Mouse (Mus musculus): ENCODE data around the gene Wfikkn2. TPM values are rescaled to one million over a fixed set of nuclear protein-coding genes. Genes with fewer than 3 reads are reported as not detected.

Wfikkn2 gene
- polyA plus RNA-seq, 1 experiment from 2014 or later, result 0.31 TPM

- Histone ChIP-seq H3K4me1 (peaks cover 48% of the 10 kb centered on the region), H3K4me2 (peak overlapping the region; percentile 21)
- 32% methylated on average over 4 of the region's 4 CpGs for WGBS (ENCODE audit: insufficient replicate concordance)
Measured at GRCm38 (mm10) chr11:94200422-94200821, 45.4 kb downstream of the Wfikkn2 start.

GRCm38 (mm10) chr11:94199771-94200170 lies 46.0 kb downstream of the Wfikkn2 start:
- Histone ChIP-seq H3K4me2 (peak overlapping the region; percentile 3; the same call in 1 of the 2 replicates), H3K9ac (no peak overlapping the region), H3K27me3 (replicated peaks) (no peaks in the 10 kb centered on the region), H3K36me3 (no peaks in the 10 kb centered on the region), H3K4me3 (no peak overlapping the region), H3K9me3 (replicated peaks) (no peaks in the 10 kb centered on the region), H3K27ac (no peak overlapping the region), H3K4me1 (peaks cover 48% of the 10 kb centered on the region)
- ATAC-seq, result peak; percentile 60; the same call in 1 of the 2 replicates
- 22% methylated on average over 2 of the region's 2 CpGs for WGBS (ENCODE audit: insufficient replicate concordance)

More at GRCm38 (mm10) chr11:94200422-94200821, 45.4 kb downstream of the Wfikkn2 start:
- no peaks in the 10 kb centered on the region for H3K27me3 ChIP-seq (replicated peaks)
- H3K9ac ChIP-seq, result no peak overlapping the region
- peak; percentile 53; the same call in 1 of the 2 replicates for ATAC-seq
- H3K4me3 ChIP-seq, result no peak overlapping the region
- H3K9me3 ChIP-seq (replicated peaks), result no peaks in the 10 kb centered on the region
- H3K36me3 ChIP-seq, result no peaks in the 10 kb centered on the region
- H3K27ac ChIP-seq, result 0 out of 2 replicates have a peak overlapping the region, but pooled peaks have one; percentile 7

- H3K9ac ChIP-seq, result no peak overlapping the region
Measured at GRCm38 (mm10) chr11:94198405-94199146, 47.2 kb downstream of the Wfikkn2 start.

GRCm38 (mm10) chr11:94196311-94196710 lies 49.5 kb downstream of the Wfikkn2 start:
- Histone ChIP-seq H3K27me3 (replicated peaks) (no peaks in the 10 kb centered on the region; the same call in none of the 2 replicates), H3K9me3 (replicated peaks) (no peaks in the 10 kb centered on the region), H3K4me3 (no peak overlapping the region), H3K4me1 (peaks cover 34% of the 10 kb centered on the region), H3K9ac (no peak overlapping the region), H3K4me2 (no peak overlapping the region), H3K36me3 (no peaks in the 10 kb centered on the region), H3K27ac (no peak overlapping the region)
- WGBS (ENCODE audit: insufficient replicate concordance), result 69% methylated on average over 3 of the region's 3 CpGs
- no peak for ATAC-seq

More at GRCm38 (mm10) chr11:94198405-94199146, 47.2 kb downstream of the Wfikkn2 start:
- 65% methylated on average over 7 of the region's 7 CpGs for WGBS (ENCODE audit: insufficient replicate concordance)
- no peak for ATAC-seq
- Histone ChIP-seq H3K9me3 (replicated peaks) (no peaks in the 10 kb centered on the region), H3K27ac (no peak overlapping the region), H3K27me3 (replicated peaks) (no peaks in the 10 kb centered on the region; the same call in 1 of the 2 replicates), H3K4me3 (no peak overlapping the region), H3K36me3 (no peaks in the 10 kb centered on the region), H3K4me1 (peaks cover 48% of the 10 kb centered on the region), H3K4me2 (no peak overlapping the region)

GRCm38 (mm10) chr11:94193109-94193508 lies 52.7 kb downstream of the Wfikkn2 start:
- H3K4me2 ChIP-seq, result no peak overlapping the region
- WGBS (ENCODE audit: insufficient replicate concordance), result 51% methylated on average over 2 of the region's 2 CpGs
- no peak for ATAC-seq

GRCm38 (mm10) chr11:94190665-94191064 lies 55.1 kb downstream of the Wfikkn2 start:
- Histone ChIP-seq H3K9ac (no peak overlapping the region), H3K27ac (no peak overlapping the region), H3K9me3 (replicated peaks) (no peaks in the 10 kb centered on the region), H3K4me3 (no peak overlapping the region), H3K27me3 (replicated peaks) (no peaks in the 10 kb centered on the region; the same call in none of the 2 replicates), H3K36me3 (no peaks in the 10 kb centered on the region), H3K4me2 (no peak overlapping the region), H3K4me1 (peaks cover 19% of the 10 kb centered on the region)
- 75% methylated on average over 5 of the region's 5 CpGs for WGBS (ENCODE audit: insufficient replicate concordance)
- no peak for ATAC-seq

More at GRCm38 (mm10) chr11:94193109-94193508, 52.7 kb downstream of the Wfikkn2 start:
- Histone ChIP-seq H3K4me3 (no peak overlapping the region), H3K36me3 (no peaks in the 10 kb centered on the region), H3K9me3 (replicated peaks) (no peaks in the 10 kb centered on the region), H3K27me3 (replicated peaks) (no peaks in the 10 kb centered on the region; the same call in none of the 2 replicates), H3K9ac (no peak overlapping the region), H3K27ac (no peak overlapping the region), H3K4me1 (peaks cover 28% of the 10 kb centered on the region)

GRCm38 (mm10) chr11:94189579-94189978 lies 56.2 kb downstream of the Wfikkn2 start:
- WGBS (ENCODE audit: insufficient replicate concordance), result 29% methylated on average over 10 of the region's 10 CpGs
- H3K4me3 ChIP-seq, result no peak overlapping the region
- ATAC-seq, result peak; percentile 47; the same call in 1 of the 2 replicates

More at GRCm38 (mm10) chr11:94189579-94189978, 56.2 kb downstream of the Wfikkn2 start:
- Histone ChIP-seq H3K36me3 (no peaks in the 10 kb centered on the region), H3K9me3 (replicated peaks) (no peaks in the 10 kb centered on the region), H3K9ac (no peak overlapping the region), H3K27me3 (replicated peaks) (no peaks in the 10 kb centered on the region; the same call in none of the 2 replicates), H3K4me2 (no peak overlapping the region), H3K4me1 (peaks cover 19% of the 10 kb centered on the region), H3K27ac (no peak overlapping the region)

Other genes starting within 250 kb of the Wfikkn2 start
- 18.0 and 19.6 TPM in 2 replicates for gene Spag9, start 249.9 kb downstream of the Wfikkn2 start, polyA plus RNA-seq (2016; fragmentation: Nextera tagmentation; extraction: Ambion mirVana)
- gene Tob1, start 34.6 kb downstream of the Wfikkn2 start, polyA plus RNA-seq (2016; fragmentation: Nextera tagmentation; extraction: Ambion mirVana), result 13.6 and 13.8 TPM in 2 replicates
- gene Gm21885, start 35.9 kb upstream of the Wfikkn2 start, polyA plus RNA-seq (2016; fragmentation: Nextera tagmentation; extraction: Ambion mirVana), result 0.29 TPM in 1 of 2 replicates, not detected in the other
- gene Luc7l3, start 76.0 kb upstream of the Wfikkn2 start, polyA plus RNA-seq (2016; fragmentation: Nextera tagmentation; extraction: Ambion mirVana), result 67.1 and 67.4 TPM in 2 replicates
- gene Ankrd40, start 82.0 kb upstream of the Wfikkn2 start, polyA plus RNA-seq (2016; fragmentation: Nextera tagmentation; extraction: Ambion mirVana), result 15.7 and 15.9 TPM in 2 replicates
- 4.0 and 4.3 TPM in 2 replicates for gene Abcc3, start 147.0 kb upstream of the Wfikkn2 start, polyA plus RNA-seq (2016; fragmentation: Nextera tagmentation; extraction: Ambion mirVana)
- gene Cacna1g, start 228.2 kb upstream of the Wfikkn2 start, polyA plus RNA-seq (2016; fragmentation: Nextera tagmentation; extraction: Ambion mirVana), result 2.5 and 3.2 TPM in 2 replicates
- not detected in 2 replicates for gene Spata20, start 240.2 kb upstream of the Wfikkn2 start, polyA plus RNA-seq (2016; fragmentation: Nextera tagmentation; extraction: Ambion mirVana)

All from liver, embryonic 12.5 days (tissue).